Mouse (Mus musculus) erythroblast, adult 5-6 weeks (primary cell): ENCODE data around the gene Hoxa2. TPM values are rescaled to one million over a fixed set of nuclear protein-coding genes. Genes with fewer than 3 reads are reported as not detected.

Experiments
- ATAC-seq: replicated peaks from 2 replicates; pipeline ENCODE4 v1.8.0; 2016; ENCODE audit warnings: moderate number of reproducible peaks, mild to moderate bottlenecking, moderate TSS enrichment, inconsistent platforms; ENCODE audit not compliant: poor library complexity, low FRiP score, severe bottlenecking
- total RNA-seq, 2 experiments: library from RNA; stranded (forward) in 1 of 2; stranded (reverse) in 1 of 2; fragments of 150-400 nt in 1 of 2; fragments of 200-764, 138-1000 nt in 1 of 2; gene quantifications; 2 replicates each; pipeline versions ENCODE4 v1.2.3 to v1.2.4; 2015 to 2017; ENCODE audit warnings: low replicate concordance in 2 of 2

Hoxa2 gene
- total RNA-seq, 2 experiments from 2014 or later, result not detected

DNA sequence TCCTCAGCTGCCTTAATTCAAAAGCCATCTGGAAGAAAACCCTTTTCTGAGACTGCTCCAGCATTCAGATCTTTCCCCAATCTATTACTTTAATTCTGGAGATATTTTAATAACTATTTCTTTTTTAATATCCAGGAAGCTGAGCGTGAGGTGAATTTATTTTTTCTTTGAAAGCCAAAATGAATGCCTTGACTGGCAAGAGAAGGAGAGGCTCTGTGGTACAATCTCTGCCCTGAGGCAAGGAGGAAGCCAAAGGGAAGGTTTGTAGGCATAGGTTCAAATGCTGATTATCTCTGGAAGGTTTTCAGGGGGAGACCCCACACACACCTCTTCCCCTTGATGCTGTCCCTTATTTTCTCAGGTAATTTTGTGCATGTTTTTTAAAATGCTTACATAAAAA is 2.5 kb upstream of the Hoxa2 start:
- no peak for ATAC-seq

DNA sequence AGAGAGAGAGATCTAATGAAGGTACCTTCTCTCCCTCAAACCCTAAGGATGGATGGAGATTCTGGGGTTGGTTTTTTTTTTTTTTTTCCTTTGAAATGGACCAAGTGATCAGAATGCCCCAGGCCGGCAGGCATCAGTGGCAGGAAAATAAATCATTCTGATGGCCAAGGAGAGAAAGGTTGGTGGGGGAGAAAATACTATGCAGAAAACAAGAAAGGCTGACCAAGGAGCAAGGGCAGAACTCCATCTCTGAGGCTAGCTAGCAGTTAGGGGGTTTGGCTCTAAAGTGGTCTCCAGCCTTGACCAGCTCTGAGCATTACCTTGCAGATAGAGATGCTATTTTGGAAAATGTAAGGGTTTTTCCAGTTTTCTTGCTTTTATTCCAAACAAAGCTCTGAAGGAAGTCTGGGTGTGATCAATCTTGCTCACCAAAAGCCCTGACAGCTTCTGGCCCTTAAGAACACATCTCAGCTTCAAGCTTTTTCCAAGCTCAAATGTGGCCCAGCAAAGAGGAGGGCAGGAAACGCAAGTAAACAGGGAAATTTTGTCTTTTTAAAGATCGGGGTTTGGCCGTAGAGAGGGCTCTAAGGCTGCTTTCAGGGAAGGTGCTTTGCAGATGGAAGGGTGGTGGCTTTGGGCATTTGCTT is 1.9 kb upstream of the Hoxa2 start:
- ATAC-seq, result no peak

GRCm38 (mm10) chr6:52165441-52166370 is 1.1 kb upstream of the Hoxa2 start:
- ATAC-seq, result no peak

GRCm38 (mm10) chr6:52164051-52164625 is 493 bp downstream of the Hoxa2 start:
- ATAC-seq, result no peak

- ATAC-seq, result no peak
These were observed 1.1 kb downstream of the Hoxa2 start for GRCm38 (mm10) chr6:52163366-52164031.

- ATAC-seq, result no peak
These were observed 1.8 kb downstream of the Hoxa2 start for GRCm38 (mm10) chr6:52162611-52163365.

DNA sequence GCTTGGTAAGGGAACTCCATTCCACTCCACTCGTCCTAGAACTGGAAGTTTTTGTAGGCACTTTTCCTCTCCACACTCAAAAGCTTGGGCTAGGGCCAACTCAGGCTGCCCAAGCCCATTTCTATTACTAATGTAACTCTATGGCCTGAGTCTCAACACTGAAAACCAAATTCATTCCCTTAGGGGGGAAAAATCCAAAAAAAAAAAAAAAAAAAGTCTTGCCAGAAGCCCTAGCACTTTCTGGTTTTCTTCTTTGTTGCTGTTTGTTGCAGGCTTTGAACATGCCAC is 2.6 kb downstream of the Hoxa2 start:
- ATAC-seq, result no peak

GRCm38 (mm10) chr6:52161336-52162092 is 3.1 kb downstream of the Hoxa2 start:
- no peak for ATAC-seq

DNA sequence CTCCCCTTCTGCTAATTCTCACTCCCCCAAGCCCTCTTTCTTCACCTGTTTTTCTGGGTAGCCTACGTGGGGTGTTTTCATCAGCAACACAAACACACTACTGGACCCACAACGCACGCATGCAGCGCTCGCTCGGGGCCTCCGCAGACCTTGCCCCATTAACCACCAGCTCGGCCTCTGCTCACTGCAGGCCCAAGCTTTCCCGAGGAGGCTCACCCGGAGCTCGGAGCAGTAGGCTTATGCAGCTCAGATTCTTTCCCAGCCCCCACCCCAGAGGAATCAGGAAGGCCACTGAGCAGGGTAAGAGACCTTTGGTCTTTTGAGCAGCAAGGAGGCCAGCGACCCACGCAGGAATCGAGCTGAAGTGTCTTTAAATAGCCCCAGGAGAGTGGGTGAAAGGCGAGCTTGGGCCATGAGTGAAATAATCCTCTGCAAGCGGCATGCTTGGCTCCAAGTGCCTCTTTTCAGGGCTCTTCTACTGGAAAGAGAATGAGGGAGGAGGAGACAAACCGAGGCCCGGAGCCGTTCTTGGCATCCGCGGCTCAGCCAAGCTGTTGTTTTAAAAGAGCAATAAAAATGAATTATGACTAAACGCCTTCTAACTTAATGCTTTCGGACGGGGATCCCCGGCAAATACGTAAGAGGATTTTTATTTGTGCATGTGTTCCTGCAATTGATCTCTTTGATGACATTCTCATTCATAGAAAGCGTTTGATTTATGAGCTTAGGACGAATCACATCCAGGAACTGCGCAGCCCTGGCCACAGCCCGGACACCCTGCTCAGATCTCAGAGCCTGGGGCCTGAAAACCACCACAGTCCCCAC is 3.9 kb downstream of the Hoxa2 start:
- ATAC-seq, result no peak

- no peak for ATAC-seq
These were observed 4.7 kb downstream of the Hoxa2 start for GRCm38 (mm10) chr6:52159979-52160378.

DNA sequence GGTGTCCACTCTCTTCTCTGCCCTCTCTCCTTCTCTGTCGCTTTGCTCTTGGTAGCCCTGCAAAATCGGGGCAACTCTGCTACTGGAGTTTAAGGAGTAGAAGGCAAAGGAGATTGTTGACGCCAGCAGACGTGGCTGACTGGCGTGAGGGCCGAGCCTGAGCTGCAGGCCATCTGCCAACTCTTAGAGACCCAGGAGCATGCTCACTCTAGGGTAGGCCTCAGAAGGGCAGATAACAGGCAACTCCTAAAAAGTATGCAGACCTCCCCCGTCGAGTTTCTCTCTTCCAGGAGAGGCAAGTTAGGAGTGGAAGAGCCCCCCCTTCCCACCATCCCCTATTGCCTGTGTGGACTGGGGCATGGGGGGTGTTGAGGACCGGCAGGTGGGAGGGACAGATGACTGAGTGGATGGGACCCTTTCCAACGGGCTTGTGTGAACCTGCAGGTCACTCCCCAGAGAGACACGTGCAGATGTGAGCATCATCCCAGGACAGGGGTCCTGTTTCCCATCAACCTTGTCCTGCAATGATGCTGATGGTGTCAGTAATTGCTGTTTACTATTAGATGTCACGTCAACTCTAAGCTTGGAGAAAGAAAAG is 5.4 kb downstream of the Hoxa2 start:
- no peak for ATAC-seq

DNA sequence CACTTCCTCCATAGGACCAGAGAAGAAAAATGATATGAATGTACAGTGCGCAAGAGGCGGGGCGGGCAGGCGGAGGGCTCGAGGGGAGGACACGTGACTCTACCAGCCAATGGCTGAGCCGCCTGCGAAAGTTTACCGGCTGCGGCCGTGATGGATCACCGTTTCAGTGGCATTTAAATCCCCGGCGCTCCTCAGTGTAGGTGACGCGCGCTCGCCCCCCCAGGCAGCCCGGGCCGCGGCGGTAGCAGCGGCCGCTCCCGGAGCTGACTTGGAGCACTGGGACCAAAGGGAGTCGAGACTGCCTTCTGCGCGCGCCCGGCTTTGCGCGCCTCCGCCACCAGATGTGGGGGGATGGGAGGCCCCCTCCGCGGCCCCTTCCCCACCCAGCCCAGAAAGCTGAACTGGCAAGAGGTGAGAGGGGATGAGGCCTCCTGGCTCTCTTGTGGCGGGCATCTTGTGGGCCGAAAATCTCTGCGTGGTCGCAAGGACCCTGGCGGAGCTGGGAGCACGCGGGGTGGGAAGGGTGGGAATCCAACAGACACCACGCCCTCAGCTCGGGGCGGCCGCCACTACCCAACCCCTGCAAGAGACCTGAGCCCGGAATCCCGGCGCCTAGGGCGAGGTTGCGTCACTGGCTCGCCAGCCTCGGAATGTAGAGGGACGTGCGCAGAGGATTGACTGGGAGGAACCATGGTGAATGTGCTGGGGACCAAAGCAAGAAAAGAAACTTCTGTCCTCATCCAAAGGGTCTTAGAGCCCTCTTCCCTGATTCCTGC is 6.2 kb downstream of the Hoxa2 start, which contains the start of gene Hoxa1:
Hoxa1 (minus strand) TSS at position 42 of the 776 bp plus-strand sequence.
- no peak for ATAC-seq

DNA sequence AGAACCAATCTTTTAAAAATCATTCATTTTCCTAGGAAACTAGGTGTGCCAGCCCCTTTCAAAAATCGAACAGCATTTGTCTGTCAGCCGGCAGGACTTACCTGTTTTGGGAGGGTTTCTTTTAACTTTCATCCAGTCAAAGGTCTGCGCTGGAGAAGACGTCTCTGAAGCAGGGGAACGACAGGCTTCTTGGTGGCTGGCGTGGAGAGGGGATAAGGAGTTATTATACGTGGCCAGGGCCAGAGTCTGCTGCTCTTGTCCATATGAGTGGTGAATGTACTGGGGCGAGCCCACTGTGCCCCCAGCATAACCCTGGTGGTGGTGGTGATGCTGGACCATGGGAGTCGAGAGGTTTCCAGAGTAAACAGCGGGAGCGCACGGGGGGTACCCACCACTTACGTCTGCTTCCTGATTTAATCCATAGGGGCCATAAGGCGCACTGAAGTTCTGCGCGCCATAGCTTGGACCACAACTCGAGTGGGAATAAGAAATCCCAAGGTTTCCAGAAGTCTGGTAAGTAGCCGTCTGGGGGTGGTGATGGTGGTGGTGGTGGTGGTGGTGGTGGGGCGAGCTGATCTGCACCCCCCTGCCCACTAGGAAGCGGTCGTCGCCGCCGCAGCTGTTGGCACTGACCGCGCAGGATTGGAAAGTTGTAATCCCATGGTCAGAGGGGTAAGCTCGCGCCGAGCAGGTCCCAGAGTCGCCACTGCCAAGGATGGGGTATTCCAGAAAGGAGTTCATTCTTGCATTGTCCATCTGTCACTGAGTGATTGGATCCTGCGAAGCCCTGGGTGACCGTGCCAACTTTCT is 7.0 kb downstream of the Hoxa2 start:
- no peak for ATAC-seq

DNA sequence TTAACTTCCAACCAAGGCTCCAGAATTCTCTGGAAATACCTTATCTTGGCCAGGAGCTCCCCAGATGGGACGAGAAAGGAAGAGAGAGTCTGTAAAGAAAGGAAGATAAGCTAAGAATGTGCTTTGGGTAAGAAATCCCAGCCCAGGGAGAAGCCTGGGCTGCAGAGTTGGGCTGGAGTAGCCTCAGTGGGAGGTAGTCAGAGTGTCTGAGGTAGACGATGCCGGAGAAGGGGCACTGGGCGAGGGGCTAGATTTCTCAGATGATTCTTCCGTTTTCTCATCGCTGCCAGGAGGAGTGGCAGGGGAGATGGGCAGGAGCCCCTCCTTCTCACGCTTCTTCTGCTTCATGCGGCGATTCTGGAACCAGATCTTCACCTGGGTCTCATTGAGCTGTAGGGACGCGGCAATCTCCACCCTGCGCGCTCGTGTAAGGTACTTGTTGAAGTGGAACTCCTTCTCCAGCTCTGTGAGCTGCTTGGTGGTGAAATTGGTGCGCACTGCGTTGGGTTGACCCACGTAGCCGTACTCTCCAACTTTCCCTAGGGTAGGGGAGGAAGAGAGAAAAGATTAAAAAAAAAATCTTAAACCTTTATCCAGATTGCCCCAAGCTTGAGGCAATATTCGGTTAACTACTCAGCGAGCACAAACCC is 8.0 kb downstream of the Hoxa2 start:
- no peak for ATAC-seq

DNA sequence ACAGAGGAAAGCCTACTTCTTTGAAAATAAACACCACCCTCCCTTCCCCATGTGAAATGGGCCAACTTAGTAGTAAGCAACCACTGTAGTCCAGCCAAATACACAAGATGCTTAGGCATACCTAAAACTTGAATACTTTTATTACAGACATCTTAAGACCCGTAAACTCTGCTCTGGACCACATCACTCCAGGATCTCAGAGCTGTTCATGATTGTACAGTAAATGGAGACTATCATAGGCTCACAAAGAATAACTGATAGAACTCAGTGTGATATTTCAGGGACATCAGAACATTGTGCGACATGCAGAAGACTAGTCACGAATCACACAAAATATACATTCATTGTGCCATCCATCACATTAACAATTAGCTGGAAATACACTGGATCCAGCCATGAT is 9.2 kb downstream of the Hoxa2 start:
- no peak for ATAC-seq

DNA sequence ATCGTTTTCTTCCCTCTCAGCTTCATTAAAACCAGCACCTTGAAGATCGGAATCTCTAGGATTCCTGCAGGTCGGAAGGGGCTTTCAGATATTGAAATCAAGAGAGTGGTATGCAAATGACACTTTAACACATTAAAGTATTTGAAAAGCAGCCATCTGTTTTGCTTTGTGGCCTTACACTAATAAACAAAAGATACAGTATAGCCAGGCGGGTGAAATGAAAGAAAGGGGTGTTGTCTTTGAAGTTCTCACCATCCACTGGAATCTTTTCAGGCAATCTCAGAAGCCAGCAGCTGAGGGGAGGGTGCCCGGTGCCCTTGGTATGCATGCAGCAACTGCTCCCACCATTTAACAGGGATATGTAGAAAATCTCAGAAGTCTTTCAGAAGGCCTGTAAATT is 10.6 kb downstream of the Hoxa2 start:
- no peak for ATAC-seq
